Mouse (Mus musculus) kidney, postnatal 4 days (tissue): Measurements from ENCODE around the gene Med4.

Source experiments
- DNase-seq, 2 experiments: peaks; one replicate each; pipeline ENCODE4 v3.0.0; 2021; ENCODE audit warnings: mixed read lengths in 2 of 2

Gene Med4

GRCm38 (mm10) chr14:73509765-73510423 lies at the start of gene Med4:
Gene Med4, plus strand, starts transcription at chr14:73510025.
- peak; percentile 96 to 97 for DNase-seq

GRCm38 (mm10) chr14:73460514-73461134 lies 49.2 kb upstream of the Med4 start:
- no peak for DNase-seq

GRCm38 (mm10) chr14:73462211-73462610 lies 47.6 kb upstream of the Med4 start:
- no peak for DNase-seq

- no peak for DNase-seq
Measured at GRCm38 (mm10) chr14:73467697-73468096, 42.1 kb upstream of the Med4 start.

- peak in 1 of 2 experiments; percentile 27 for DNase-seq
Measured at GRCm38 (mm10) chr14:73469506-73469905, 40.3 kb upstream of the Med4 start.

GRCm38 (mm10) chr14:73470593-73470992 lies 39.2 kb upstream of the Med4 start:
- no peak for DNase-seq

GRCm38 (mm10) chr14:73472205-73472604 lies 37.6 kb upstream of the Med4 start:
- DNase-seq: peak in 1 of 2 experiments; percentile 16

GRCm38 (mm10) chr14:73473670-73474460 lies 36.0 kb upstream of the Med4 start:
- peak; percentile 49 to 55 for DNase-seq

- peak; percentile 44 to 66 for DNase-seq
Measured at GRCm38 (mm10) chr14:73474636-73475093, 35.2 kb upstream of the Med4 start.

- peak in 1 of 2 experiments; percentile 41 for DNase-seq
Measured at GRCm38 (mm10) chr14:73475506-73475905, 34.3 kb upstream of the Med4 start.

- no peak for DNase-seq
Measured at GRCm38 (mm10) chr14:73476361-73476934, 33.4 kb upstream of the Med4 start.

GRCm38 (mm10) chr14:73477077-73477476 lies 32.7 kb upstream of the Med4 start:
- no peak for DNase-seq

- no peak for DNase-seq
Measured at GRCm38 (mm10) chr14:73478321-73478720, 31.5 kb upstream of the Med4 start.

GRCm38 (mm10) chr14:73479771-73480170 lies 30.1 kb upstream of the Med4 start:
- no peak for DNase-seq

- DNase-seq: no peak
Measured at GRCm38 (mm10) chr14:73483516-73484229, 26.2 kb upstream of the Med4 start.

GRCm38 (mm10) chr14:73484366-73485110 lies 25.3 kb upstream of the Med4 start:
- peak in 1 of 2 experiments; percentile 28 for DNase-seq

- DNase-seq: no peak
Measured at GRCm38 (mm10) chr14:73486641-73487040, 23.2 kb upstream of the Med4 start.

- DNase-seq: no peak
Measured at GRCm38 (mm10) chr14:73493356-73493755, 16.5 kb upstream of the Med4 start.

GRCm38 (mm10) chr14:73494122-73494521 lies 15.7 kb upstream of the Med4 start:
- no peak for DNase-seq

GRCm38 (mm10) chr14:73495753-73496152 lies 14.1 kb upstream of the Med4 start:
- peak in 1 of 2 experiments; percentile 48 for DNase-seq

GRCm38 (mm10) chr14:73501283-73501682 lies 8.5 kb upstream of the Med4 start:
- DNase-seq: no peak

GRCm38 (mm10) chr14:73501721-73502120 lies 8.1 kb upstream of the Med4 start:
- DNase-seq: no peak
